Mouse (Mus musculus) brain, embryonic 14.5 days (tissue): ENCODE measurements around the gene Lmo2.

Experiments used
- CTCF ChIP-seq: fragments of 200-500 bp; IDR thresholded peaks from 2 replicates; pipeline ENCODE4 v1.5.1; 2012; ENCODE audit warnings: inconsistent platforms, mild to moderate bottlenecking, moderate library complexity, borderline replicate concordance; ENCODE audit not compliant: insufficient read depth, insufficient read length; ENCODE audit errors: extremely low read depth
- POLR2A ChIP-seq: fragments of 200-500 bp; IDR thresholded peaks from 2 replicates; pipeline ENCODE4 v1.6.1; 2012; ENCODE audit warnings: mild to moderate bottlenecking, inconsistent platforms, borderline replicate concordance; ENCODE audit not compliant: poor library complexity, insufficient read depth, insufficient read length, severe bottlenecking; ENCODE audit errors: extremely low read depth

GRCm38 (mm10) chr2:103934270-103934669, 23.5 kb upstream of the Lmo2 start:
- TF ChIP-seq CTCF (no peak), POLR2A (no peak)
